Mouse (Mus musculus): ENCODE results near the gene Efhd2. TPM values are rescaled to one million over a fixed set of nuclear protein-coding genes. Genes with fewer than 3 reads are reported as not detected.

Gene Efhd2
- polyA plus RNA-seq, 1 experiment from 2014 or later = 138 TPM

- Histone ChIP-seq H3K36me3 (no peaks in the 10 kb centered on the region), H3K9ac (no peak overlapping the region), H3K27ac (no peak overlapping the region), H3K4me1 (replicated peaks) (peaks cover 27% of the 10 kb centered on the region), H3K4me3 (replicated peaks) (no peak overlapping the region), H3K9me3 (no peaks in the 10 kb centered on the region), H3K4me2 (replicated peaks) (no peak overlapping the region), H3K27me3 (replicated peaks) (no peaks in the 10 kb centered on the region)
- WGBS = 86% methylated on average over 8 of the region's 8 CpGs
- no peak for ATAC-seq
Measured at GRCm38 (mm10) chr4:141898905-141899304, 24.2 kb upstream of the Efhd2 start.

- no peaks in the 10 kb centered on the region for H3K36me3 ChIP-seq
- H3K9ac ChIP-seq = no peak overlapping the region
- ATAC-seq = no peak
- no peaks in the 10 kb centered on the region for H3K9me3 ChIP-seq
- H3K4me3 ChIP-seq (replicated peaks) = no peak overlapping the region
- no peak overlapping the region for H3K27ac ChIP-seq
- no peak overlapping the region for H3K4me2 ChIP-seq (replicated peaks)
- H3K27me3 ChIP-seq (replicated peaks) = no peaks in the 10 kb centered on the region
- WGBS = 44% methylated on average over 3 of the region's 3 CpGs
- peaks cover 27% of the 10 kb centered on the region for H3K4me1 ChIP-seq (replicated peaks)
Measured at GRCm38 (mm10) chr4:141897838-141898237, 23.1 kb upstream of the Efhd2 start.

- H3K27me3 ChIP-seq (replicated peaks) = no peaks in the 10 kb centered on the region
- H3K9me3 ChIP-seq = no peaks in the 10 kb centered on the region
- H3K4me1 ChIP-seq (replicated peaks) = peaks cover 24% of the 10 kb centered on the region
- no peaks in the 10 kb centered on the region for H3K36me3 ChIP-seq
- H3K4me2 ChIP-seq (replicated peaks) = no peak overlapping the region
- WGBS = 78% methylated on average over 6 of the region's 6 CpGs
- no peak overlapping the region for H3K4me3 ChIP-seq (replicated peaks)
- H3K9ac ChIP-seq = no peak overlapping the region
- ATAC-seq = no peak
- H3K27ac ChIP-seq = no peak overlapping the region
Measured at GRCm38 (mm10) chr4:141897225-141897624, 22.5 kb upstream of the Efhd2 start.

GRCm38 (mm10) chr4:141895772-141896171, 21.1 kb upstream of the Efhd2 start:
- Histone ChIP-seq H3K4me1 (replicated peaks) (peaks cover 24% of the 10 kb centered on the region), H3K27me3 (replicated peaks) (no peaks in the 10 kb centered on the region), H3K9me3 (no peaks in the 10 kb centered on the region), H3K9ac (no peak overlapping the region), H3K4me3 (replicated peaks) (no peak overlapping the region), H3K36me3 (no peaks in the 10 kb centered on the region), H3K27ac (no peak overlapping the region), H3K4me2 (replicated peaks) (no peak overlapping the region)
- 43% methylated on average over 12 of the region's 12 CpGs for WGBS
- no peak for ATAC-seq

GRCm38 (mm10) chr4:141893157-141893784, 18.6 kb upstream of the Efhd2 start:
- Histone ChIP-seq H3K4me1 (replicated peaks) (peaks cover 13% of the 10 kb centered on the region), H3K9ac (no peak overlapping the region), H3K4me2 (replicated peaks) (no peak overlapping the region), H3K27ac (peak overlapping the region; percentile 54), H3K36me3 (no peaks in the 10 kb centered on the region), H3K4me3 (replicated peaks) (no peak overlapping the region), H3K9me3 (no peaks in the 10 kb centered on the region), H3K27me3 (replicated peaks) (no peaks in the 10 kb centered on the region)
- ATAC-seq = peak; percentile 68
- WGBS = 73% methylated on average over 8 of the region's 8 CpGs

- H3K9me3 ChIP-seq = no peaks in the 10 kb centered on the region
- H3K4me2 ChIP-seq (replicated peaks) = no peak overlapping the region
- no peak overlapping the region for H3K4me3 ChIP-seq (replicated peaks)
- H3K27ac ChIP-seq = no peak overlapping the region
- 0 out of 2 replicates have a peak, but pooled peaks have one; percentile 14 for ATAC-seq
- no peaks in the 10 kb centered on the region for H3K27me3 ChIP-seq (replicated peaks)
- whole genome bisulfite sequencing = 37% methylated on average over 6 of the region's 6 CpGs
- H3K4me1 ChIP-seq (replicated peaks) = peaks cover 12% of the 10 kb centered on the region
- no peaks in the 10 kb centered on the region for H3K36me3 ChIP-seq
- H3K9ac ChIP-seq = no peak overlapping the region
Measured at GRCm38 (mm10) chr4:141886385-141886968, 11.8 kb upstream of the Efhd2 start.

GRCm38 (mm10) chr4:141885451-141885850, 10.7 kb upstream of the Efhd2 start:
- Histone ChIP-seq H3K4me2 (replicated peaks) (no peak overlapping the region), H3K36me3 (no peaks in the 10 kb centered on the region), H3K27me3 (replicated peaks) (no peaks in the 10 kb centered on the region), H3K9ac (no peak overlapping the region), H3K4me3 (replicated peaks) (no peak overlapping the region), H3K9me3 (no peaks in the 10 kb centered on the region), H3K27ac (no peak overlapping the region), H3K4me1 (replicated peaks) (peaks cover 15% of the 10 kb centered on the region)
- WGBS = 60% methylated on average over 9 of the region's 9 CpGs
- ATAC-seq = no peak

- H3K36me3 ChIP-seq = no peaks in the 10 kb centered on the region
- no peak overlapping the region for H3K4me2 ChIP-seq (replicated peaks)
- H3K9ac ChIP-seq = no peak overlapping the region
- ATAC-seq = no peak
- 72% methylated on average over 7 of the region's 7 CpGs for WGBS
- no peak overlapping the region for H3K4me3 ChIP-seq (replicated peaks)
- H3K27me3 ChIP-seq (replicated peaks) = no peaks in the 10 kb centered on the region
- peaks cover 27% of the 10 kb centered on the region for H3K4me1 ChIP-seq (replicated peaks)
- H3K9me3 ChIP-seq = no peaks in the 10 kb centered on the region
- no peak overlapping the region for H3K27ac ChIP-seq
Measured at GRCm38 (mm10) chr4:141882858-141883257, 8.1 kb upstream of the Efhd2 start.

GRCm38 (mm10) chr4:141881950-141882349, 7.2 kb upstream of the Efhd2 start:
- H3K27ac ChIP-seq = no peak overlapping the region
- H3K4me3 ChIP-seq (replicated peaks) = no peak overlapping the region
- no peak overlapping the region for H3K4me2 ChIP-seq (replicated peaks)
- no peak for ATAC-seq
- H3K9ac ChIP-seq = no peak overlapping the region
- H3K27me3 ChIP-seq (replicated peaks) = no peaks in the 10 kb centered on the region
- peaks cover 27% of the 10 kb centered on the region for H3K4me1 ChIP-seq (replicated peaks)
- H3K36me3 ChIP-seq = no peaks in the 10 kb centered on the region
- WGBS = 50% methylated on average over 5 of the region's 5 CpGs
- H3K9me3 ChIP-seq = no peaks in the 10 kb centered on the region

- Histone ChIP-seq H3K27ac (no peak overlapping the region), H3K27me3 (replicated peaks) (no peaks in the 10 kb centered on the region), H3K4me1 (replicated peaks) (peaks cover 27% of the 10 kb centered on the region), H3K9me3 (no peaks in the 10 kb centered on the region), H3K9ac (no peak overlapping the region), H3K4me3 (replicated peaks) (no peak overlapping the region), H3K36me3 (no peaks in the 10 kb centered on the region), H3K4me2 (replicated peaks) (no peak overlapping the region)
- WGBS = 47% methylated on average over 10 of the region's 10 CpGs
- no peak for ATAC-seq
Measured at GRCm38 (mm10) chr4:141881289-141881914, 6.7 kb upstream of the Efhd2 start.

GRCm38 (mm10) chr4:141879875-141880274, 5.2 kb upstream of the Efhd2 start:
- ATAC-seq = no peak
- 26% methylated on average over 9 of the region's 9 CpGs for WGBS
- Histone ChIP-seq H3K27ac (no peak overlapping the region), H3K4me3 (replicated peaks) (no peak overlapping the region), H3K9me3 (no peaks in the 10 kb centered on the region), H3K4me1 (replicated peaks) (peaks cover 35% of the 10 kb centered on the region), H3K4me2 (replicated peaks) (no peak overlapping the region), H3K27me3 (replicated peaks) (no peaks in the 10 kb centered on the region), H3K36me3 (no peaks in the 10 kb centered on the region), H3K9ac (no peak overlapping the region)

- H3K27me3 ChIP-seq (replicated peaks) = no peaks in the 10 kb centered on the region
- H3K9ac ChIP-seq = no peak overlapping the region
- H3K4me1 ChIP-seq (replicated peaks) = peaks cover 37% of the 10 kb centered on the region
- peak overlapping the region; percentile 44; the same call in 1 of the 2 replicates for H3K27ac ChIP-seq
- no peaks in the 10 kb centered on the region for H3K9me3 ChIP-seq
- no peak overlapping the region for H3K4me3 ChIP-seq (replicated peaks)
- no peaks in the 10 kb centered on the region for H3K36me3 ChIP-seq
- ATAC-seq = no peak
- 56% methylated on average over 4 of the region's 4 CpGs for WGBS
- peak overlapping the region; percentile 17; the same call in 1 of the 2 replicates for H3K4me2 ChIP-seq (replicated peaks)
Measured at GRCm38 (mm10) chr4:141879074-141879473, 4.4 kb upstream of the Efhd2 start.
